Mouse (Mus musculus) thymus, adult 18-20 months (tissue): ENCODE measurements around the gene Gart.

Experiments used
- DNase-seq, 2 experiments: peaks; one replicate each; pipeline ENCODE4 v3.0.0; 2022; ENCODE audit warnings: mixed read lengths in 2 of 2

Gene Gart

DNA sequence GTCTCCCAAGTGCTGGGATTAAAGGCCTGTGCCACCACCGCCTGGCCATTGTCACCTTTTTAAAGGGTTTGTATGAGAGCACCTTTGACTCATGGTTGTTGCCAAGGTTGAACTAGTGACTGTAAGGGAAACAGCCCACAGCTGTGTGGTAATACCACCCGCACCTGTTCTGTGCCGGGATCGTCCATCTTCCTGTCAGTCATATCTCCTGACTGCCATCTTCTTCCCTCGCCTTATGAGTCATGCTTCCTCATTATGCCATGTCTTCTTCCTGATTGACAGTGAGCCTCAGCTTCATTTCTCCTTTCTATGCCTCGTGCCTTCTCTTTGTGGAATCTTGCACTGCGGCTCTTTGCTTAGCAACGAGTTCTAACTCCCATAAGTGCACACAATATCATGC lies 39.8 kb downstream of the Gart start:
- no peak for DNase-seq

DNA sequence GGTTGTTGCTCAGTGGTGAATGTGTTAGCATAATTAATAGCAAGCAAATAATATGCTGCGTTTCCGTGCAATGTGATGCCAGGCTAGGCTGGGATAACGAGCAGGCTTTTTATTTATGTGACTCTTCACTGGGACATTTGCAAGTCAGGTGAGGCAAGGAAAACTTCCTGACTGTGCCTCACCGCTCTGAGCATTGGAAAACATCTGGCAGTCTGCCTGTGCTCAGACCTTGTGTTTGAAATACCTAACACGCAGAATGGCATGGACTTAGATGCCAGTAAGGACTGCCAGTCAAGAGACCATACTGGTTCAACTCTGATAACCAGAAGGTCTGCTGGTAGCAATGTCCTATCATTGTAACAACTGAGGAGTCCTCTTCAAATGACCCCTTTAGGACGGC lies 41.6 kb downstream of the Gart start:
- no peak for DNase-seq

GRCm38 (mm10) chr16:91601693-91602092 lies 45.1 kb downstream of the Gart start:
- no peak for DNase-seq

- DNase-seq: no peak
These were observed 45.7 kb downstream of the Gart start for GRCm38 (mm10) chr16:91601081-91601480.

- no peak for DNase-seq
These were observed 47.5 kb downstream of the Gart start for GRCm38 (mm10) chr16:91599242-91599641.

DNA sequence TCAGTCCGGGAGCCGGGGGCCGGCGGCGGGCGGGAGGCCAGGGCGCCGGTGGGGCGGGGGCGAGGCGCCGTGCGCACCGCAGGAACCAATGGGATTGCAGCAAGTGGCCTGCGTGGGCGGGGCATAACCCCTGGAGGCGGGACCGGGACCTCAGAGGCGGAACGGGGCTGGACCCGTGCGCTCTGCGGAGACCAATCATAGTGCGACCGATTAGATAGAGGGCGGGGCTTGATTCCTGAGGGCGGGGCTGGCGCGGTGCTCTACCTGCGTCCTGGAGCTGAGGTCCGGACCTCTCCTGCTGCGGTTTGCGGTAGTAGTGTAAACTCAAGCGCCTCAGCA lies 49.1 kb downstream of the Gart start, which contains the start of gene Tmem50b:
TSS of gene Tmem50b (minus strand) at position 129 of the 339 bp plus-strand sequence.
- peak; percentile 97 to 98 for DNase-seq

GRCm38 (mm10) chr16:91596779-91597671 lies 49.7 kb downstream of the Gart start:
- peak; percentile 24 to 37 for DNase-seq

GRCm38 (mm10) chr16:91596397-91596778 lies 50.4 kb downstream of the Gart start:
- DNase-seq: no peak

- DNase-seq: no peak
These were observed 51.7 kb downstream of the Gart start for GRCm38 (mm10) chr16:91595076-91595475.

DNA sequence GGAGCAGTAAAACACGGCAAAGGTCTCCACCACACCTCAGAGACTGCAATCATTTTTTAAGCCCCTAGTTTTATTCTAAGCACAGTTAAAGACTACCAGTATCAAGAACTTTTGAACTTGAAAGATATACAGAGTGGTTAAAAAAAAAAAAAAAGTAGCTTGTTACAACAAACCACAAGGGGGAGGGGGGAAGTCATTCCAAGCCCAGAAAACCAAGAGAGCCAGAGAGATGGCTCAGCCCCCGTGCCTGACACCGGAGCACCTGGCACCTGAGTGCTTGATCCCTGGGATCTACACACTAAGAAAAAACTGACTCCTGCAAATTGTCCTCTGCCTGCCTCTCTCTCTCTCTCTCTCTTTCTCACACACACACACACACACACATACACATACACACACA lies 53.5 kb downstream of the Gart start:
- DNase-seq: no peak

- no peak for DNase-seq
These were observed 54.6 kb downstream of the Gart start for GRCm38 (mm10) chr16:91592162-91592561.

GRCm38 (mm10) chr16:91588703-91589102 lies 58.0 kb downstream of the Gart start:
- no peak for DNase-seq

- peak; percentile 50 to 60 for DNase-seq
These were observed 58.9 kb downstream of the Gart start for GRCm38 (mm10) chr16:91587730-91588453.

DNA sequence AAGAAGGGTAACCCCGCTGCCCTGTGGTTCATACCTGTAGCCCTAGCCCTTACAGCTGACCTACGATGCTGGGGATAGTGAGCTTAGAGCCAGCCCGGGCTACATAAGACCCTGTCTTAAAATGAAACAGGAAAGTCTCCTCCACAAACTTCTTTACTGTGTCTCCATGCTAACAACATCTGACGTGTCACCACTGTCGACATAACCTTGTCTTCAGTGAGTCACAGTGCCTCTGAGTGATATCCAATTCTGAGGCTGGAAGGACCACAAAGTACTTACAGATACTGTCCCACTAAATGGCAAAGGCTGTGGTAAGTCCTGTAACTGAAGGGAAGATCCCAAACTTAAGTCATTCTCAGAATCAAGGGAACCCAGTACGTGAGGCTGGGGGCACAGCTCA lies 60.5 kb downstream of the Gart start:
- no peak for DNase-seq

DNA sequence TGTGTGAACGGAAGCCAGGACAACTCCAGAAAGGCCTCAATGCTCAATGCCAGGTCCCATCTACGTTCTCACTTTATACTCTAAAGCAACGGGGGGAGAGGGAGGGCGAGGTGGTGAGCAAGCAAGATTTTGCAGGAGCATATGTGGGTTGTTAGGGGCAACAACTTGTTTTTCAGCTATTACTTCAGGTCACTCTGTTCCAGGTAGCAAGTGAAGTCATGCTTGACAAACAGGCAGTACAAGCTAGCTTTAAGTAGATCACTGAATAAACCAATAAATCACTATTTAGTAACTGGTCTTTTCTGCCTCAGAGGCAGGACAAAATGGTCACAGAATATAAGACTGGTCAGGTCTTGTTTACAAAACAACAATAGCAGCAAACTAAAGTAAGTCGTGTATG lies 61.1 kb downstream of the Gart start:
- DNase-seq: no peak

- no peak for DNase-seq
These were observed 64.4 kb downstream of the Gart start for GRCm38 (mm10) chr16:91582307-91582706.

GRCm38 (mm10) chr16:91578980-91579720 lies 67.6 kb downstream of the Gart start:
- DNase-seq: no peak

DNA sequence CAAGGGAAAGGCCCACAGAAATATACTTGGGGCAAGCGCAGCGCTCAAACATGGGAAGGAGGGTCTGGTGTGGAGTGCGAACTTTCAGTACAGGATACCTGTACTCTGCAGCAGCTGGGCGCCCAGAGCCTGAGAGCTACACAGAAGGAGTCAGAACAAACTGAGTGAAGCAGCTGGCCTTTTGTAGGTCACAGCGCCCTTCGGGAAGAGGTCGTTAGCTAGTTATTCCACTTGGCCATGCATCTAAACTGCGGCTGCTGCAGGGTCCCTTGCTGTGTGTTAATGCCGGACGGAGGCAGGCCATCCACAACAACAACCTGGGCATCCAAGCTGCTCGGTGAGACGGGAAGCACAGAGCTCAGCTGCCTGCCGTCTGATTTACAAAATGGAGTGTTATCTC lies 71.6 kb downstream of the Gart start:
- no peak for DNase-seq
